Mouse (Mus musculus) midbrain, embryonic 16.5 days (tissue): ENCODE measurements around the gene Fhdc1. TPM values are rescaled to one million over a fixed set of nuclear protein-coding genes. Genes with fewer than 3 reads are reported as not detected.

Source experiments
- ATAC-seq: fragments of 200-750 bp; cut with Nextera tagmentation; 2 replicates; pipeline ENCODE4 v1.8.0; 2017; ENCODE audit warnings: moderate TSS enrichment
- H3K27ac ChIP-seq: fragments of 300-500 bp; sonication (generic); 2 replicates; pipeline ENCODE4 v1.5.1; 2014; ENCODE audit warnings: mild to moderate bottlenecking, low read length, mixed read lengths
- H3K27me3 ChIP-seq: fragments of 300-500 bp; sonication (generic); 2 replicates; pipeline ENCODE4 v1.6.1; 2014; ENCODE audit warnings: low read depth, low read length, mixed read lengths; ENCODE audit not compliant: control insufficient read depth, insufficient read depth
- H3K36me3 ChIP-seq: fragments of 300-500 bp; sonication (generic); 2 replicates; pipeline ENCODE4 v1.6.1; 2014; ENCODE audit warnings: mild to moderate bottlenecking, low read length, moderate library complexity, mixed read lengths; ENCODE audit not compliant: control insufficient read depth, insufficient read depth
- H3K4me1 ChIP-seq: fragments of 300-500 bp; sonication (generic); 2 replicates; pipeline ENCODE4 v1.6.1; 2014; ENCODE audit warnings: mild to moderate bottlenecking, low read length, mixed read lengths; ENCODE audit not compliant: control insufficient read depth, insufficient read depth
- H3K4me2 ChIP-seq: fragments of 300-500 bp; sonication (generic); 2 replicates; pipeline ENCODE4 v1.6.1; 2014; ENCODE audit warnings: mild to moderate bottlenecking, low read length, mixed read lengths
- H3K4me3 ChIP-seq: fragments of 300-500 bp; sonication (generic); 2 replicates; pipeline ENCODE4 v1.5.1; 2014; ENCODE audit warnings: low read depth, mild to moderate bottlenecking, low read length, moderate library complexity, mixed read lengths
- H3K9ac ChIP-seq: fragments of 300-500 bp; sonication (generic); 2 replicates; pipeline ENCODE4 v1.6.1; 2014; ENCODE audit warnings: low read depth, low read length, mixed read lengths
- H3K9me3 ChIP-seq: fragments of 300-500 bp; sonication (generic); replicated peaks from 2 replicates; pipeline ENCODE4 v1.6.1; 2014; ENCODE audit warnings: mild to moderate bottlenecking, low read length, mixed read lengths; ENCODE audit not compliant: control insufficient read depth, poor library complexity, severe bottlenecking
- WGBS: fragments of 180-500 bp; shearing (Covaris S2); extraction: QIAGEN DNeasy Blood & Tissue Kit; methylation state at CpG from one replicate; pipeline ENCODE4 v1.1.7; 2014; 5-methylcytosine and 5-hydroxymethylcytosine counted together
- polyA plus RNA-seq: library from polyadenylated mRNA; unstranded; fragments of >200 nt; fragmentation: Nextera tagmentation; extraction: Ambion mirVana; gene quantifications from 2 replicates; pipeline ENCODE4 v1.2.1, GENCODE M21; 2015

Gene Fhdc1
- polyA plus RNA-seq: 3.5 and 4.9 TPM in 2 replicates

GRCm38 (mm10) chr3:84480006-84480897 lies at the start of gene Fhdc1:
TSS of gene Fhdc1 (minus strand) at chr3:84480429.
- H3K27ac ChIP-seq: peak within 1 kb of the TSS; percentile 71
- under 1% methylated on average over 72 of the region's 82 CpGs for WGBS
- H3K27me3 ChIP-seq: peaks cover 29% of the 10 kb centered on the region
- peaks cover 17% of the 10 kb centered on the region for H3K4me1 ChIP-seq
- H3K4me2 ChIP-seq: peak within 1 kb of the TSS; percentile 94
- peak within 1 kb of the TSS; percentile 79 for H3K4me3 ChIP-seq
- ATAC-seq: peak; percentile 80
- H3K9ac ChIP-seq: peak within 1 kb of the TSS; percentile 86
- no peaks in the 10 kb centered on the region for H3K36me3 ChIP-seq
- no peaks in the 10 kb centered on the region for H3K9me3 ChIP-seq

DNA sequence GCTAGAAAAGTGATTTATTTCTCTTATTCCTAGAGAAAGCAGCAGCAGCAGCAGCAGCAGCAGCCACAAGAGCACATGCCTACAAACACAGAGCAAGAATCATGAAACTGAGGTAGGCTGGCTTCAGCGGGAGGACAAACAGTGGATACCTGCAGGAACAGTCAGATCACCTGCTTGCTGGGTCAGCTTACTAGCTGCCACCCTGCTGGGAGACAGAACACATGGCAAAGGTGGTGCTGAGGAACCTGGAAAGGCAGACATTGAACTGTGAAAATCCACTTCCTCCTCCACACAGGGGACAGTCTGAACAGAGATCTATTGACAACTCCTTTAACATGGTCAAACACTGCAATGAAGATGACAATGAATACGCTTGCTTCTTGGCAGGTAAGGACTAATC lies 48.8 kb upstream of the Fhdc1 start:
- Histone ChIP-seq H3K4me1 (no peaks in the 10 kb centered on the region), H3K27ac (no peak overlapping the region), H3K4me2 (no peak overlapping the region), H3K36me3 (0 out of 2 replicates have a peak, but pooled peaks cover 3% of the 10 kb centered on the region), H3K9me3 (no peaks in the 10 kb centered on the region), H3K9ac (no peak overlapping the region), H3K27me3 (no peaks in the 10 kb centered on the region), H3K4me3 (no peak overlapping the region)
- no peak for ATAC-seq
- 74% methylated on average over 2 of the region's 2 CpGs for whole genome bisulfite sequencing

DNA sequence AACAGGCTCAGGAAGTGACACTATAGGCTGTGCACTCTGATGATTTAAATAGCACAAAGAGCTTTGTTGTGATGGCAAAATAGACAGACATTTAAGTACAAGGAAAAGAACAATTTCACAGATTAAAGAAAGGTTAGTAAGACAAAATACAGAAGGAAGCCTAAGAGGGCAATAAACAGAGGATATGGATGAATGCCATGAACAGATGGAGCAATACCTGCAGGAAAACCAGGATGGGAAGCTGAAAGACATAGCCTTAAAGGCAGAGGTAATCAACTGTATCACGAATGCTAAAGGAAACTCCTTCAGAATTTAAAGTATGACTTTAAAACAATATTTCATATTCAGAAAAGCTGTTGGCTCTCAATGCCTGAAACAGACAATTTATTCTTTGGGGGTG lies 44.7 kb upstream of the Fhdc1 start:
- no peaks in the 10 kb centered on the region for H3K4me1 ChIP-seq
- H3K4me2 ChIP-seq: no peak overlapping the region
- H3K36me3 ChIP-seq: 0 out of 2 replicates have a peak, but pooled peaks cover 3% of the 10 kb centered on the region
- WGBS: 82% methylated on average over 1 of the region's 1 CpGs
- H3K27ac ChIP-seq: no peak overlapping the region
- H3K9me3 ChIP-seq: no peaks in the 10 kb centered on the region
- ATAC-seq: no peak
- no peak overlapping the region for H3K4me3 ChIP-seq
- H3K9ac ChIP-seq: no peak overlapping the region
- H3K27me3 ChIP-seq: no peaks in the 10 kb centered on the region

DNA sequence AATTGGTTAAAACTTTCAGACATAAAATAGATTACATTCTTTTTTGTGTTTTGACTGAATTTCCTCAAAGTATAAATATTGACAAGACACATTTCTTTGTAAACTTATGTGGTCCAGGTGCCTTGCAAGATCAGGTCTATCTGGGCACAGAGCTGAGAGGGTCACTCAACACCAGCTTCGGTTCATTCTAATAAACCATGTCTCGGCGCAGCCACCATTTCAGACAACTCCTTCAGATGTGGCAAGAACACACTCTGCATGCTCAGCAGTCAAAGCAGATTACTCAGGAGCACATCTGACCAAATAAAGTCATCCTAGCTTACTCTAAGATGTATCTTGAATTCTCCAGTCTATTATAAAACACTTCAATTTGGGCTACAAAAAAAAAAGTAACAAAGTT lies 35.9 kb upstream of the Fhdc1 start:
- ATAC-seq: no peak
- Histone ChIP-seq H3K36me3 (no peaks in the 10 kb centered on the region), H3K27me3 (no peaks in the 10 kb centered on the region), H3K4me1 (no peaks in the 10 kb centered on the region), H3K4me2 (no peak overlapping the region), H3K9me3 (no peaks in the 10 kb centered on the region), H3K4me3 (no peak overlapping the region), H3K9ac (no peak overlapping the region), H3K27ac (no peak overlapping the region)
- WGBS: 91% methylated on average over 3 of the region's 3 CpGs

DNA sequence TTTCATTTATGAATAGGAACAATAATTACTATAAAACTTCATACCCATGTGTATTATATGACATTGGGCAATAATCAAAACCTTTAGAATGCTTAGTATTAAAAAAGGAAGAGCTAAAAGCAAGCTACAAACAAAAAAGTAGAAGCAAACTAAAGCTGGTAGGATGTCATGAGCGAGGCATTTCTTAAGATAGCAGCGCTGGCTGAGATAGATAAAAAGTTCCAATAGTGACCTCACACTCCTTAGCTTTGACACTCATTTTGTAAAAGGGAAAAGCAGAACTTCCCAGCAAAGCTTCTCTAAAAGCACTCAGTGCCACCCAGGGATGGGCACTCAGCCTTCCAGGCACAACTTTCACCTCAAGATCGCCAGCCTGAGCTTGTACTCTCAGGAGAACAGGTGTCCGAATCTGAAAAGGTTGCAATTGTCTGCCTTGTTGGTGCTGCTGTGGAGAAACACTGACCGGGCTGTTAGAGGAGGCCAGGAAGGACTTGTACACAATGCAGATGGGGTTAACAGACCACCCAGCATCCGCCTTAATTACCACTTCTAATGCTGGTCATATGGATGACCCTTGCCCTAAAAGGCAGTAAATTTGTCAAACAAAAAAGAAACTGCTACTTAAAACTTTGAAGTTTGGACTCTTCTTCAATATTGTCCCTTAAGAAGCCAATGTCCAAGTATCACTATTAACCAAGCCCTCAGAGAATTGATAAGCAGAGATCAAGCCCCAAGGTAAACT lies 32.7 kb upstream of the Fhdc1 start:
- Histone ChIP-seq H3K4me1 (no peaks in the 10 kb centered on the region), H3K27me3 (no peaks in the 10 kb centered on the region), H3K36me3 (no peaks in the 10 kb centered on the region), H3K4me2 (no peak overlapping the region), H3K9ac (no peak overlapping the region), H3K27ac (no peak overlapping the region), H3K4me3 (no peak overlapping the region), H3K9me3 (no peaks in the 10 kb centered on the region)
- WGBS: 79% methylated on average over 6 of the region's 6 CpGs
- no peak for ATAC-seq

DNA sequence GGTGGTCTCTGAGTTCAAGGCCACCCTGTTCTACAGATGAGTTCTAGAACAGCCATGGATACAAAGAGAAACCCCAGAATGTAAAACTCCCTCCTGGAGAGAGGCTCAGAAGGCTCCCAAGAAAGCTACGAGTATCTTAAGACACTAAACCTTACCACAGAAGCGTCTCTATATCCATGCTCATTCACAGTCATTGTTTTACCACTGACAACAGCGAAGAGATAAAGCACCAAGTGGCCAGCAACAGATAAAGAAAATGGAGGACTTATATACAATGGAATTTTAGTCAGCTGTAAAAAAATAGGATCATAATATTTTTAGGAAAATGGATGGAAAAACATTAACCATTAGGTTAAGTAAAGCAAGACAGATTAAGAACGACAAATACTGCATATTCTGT lies 25.0 kb upstream of the Fhdc1 start:
- Histone ChIP-seq H3K27ac (no peak overlapping the region), H3K4me1 (no peaks in the 10 kb centered on the region), H3K36me3 (no peaks in the 10 kb centered on the region), H3K4me2 (no peak overlapping the region), H3K4me3 (no peak overlapping the region), H3K27me3 (no peaks in the 10 kb centered on the region), H3K9me3 (no peaks in the 10 kb centered on the region), H3K9ac (no peak overlapping the region)
- no peak for ATAC-seq
- 85% methylated on average over 4 of the region's 4 CpGs for WGBS

DNA sequence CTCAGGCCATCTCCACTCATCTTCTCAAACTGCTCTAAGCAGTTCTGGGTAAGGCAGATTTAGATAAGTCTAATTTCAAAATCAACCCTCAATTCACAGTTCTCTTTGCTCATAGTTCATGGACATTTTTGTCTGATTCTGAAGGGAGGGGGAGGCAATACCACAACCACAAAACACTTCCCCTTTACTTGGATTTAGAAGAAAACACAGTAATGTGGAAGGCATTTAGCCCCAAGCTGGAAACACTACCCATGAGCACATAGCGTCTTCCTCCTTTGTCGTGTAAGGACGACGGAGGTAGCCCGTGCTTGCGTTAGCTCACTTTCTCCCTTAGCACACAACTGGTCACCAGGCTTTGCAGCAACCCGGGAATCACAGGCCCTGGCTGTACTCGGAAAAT lies 24.1 kb upstream of the Fhdc1 start:
- Histone ChIP-seq H3K9me3 (no peaks in the 10 kb centered on the region), H3K9ac (no peak overlapping the region), H3K4me1 (no peaks in the 10 kb centered on the region), H3K27me3 (no peaks in the 10 kb centered on the region), H3K4me2 (no peak overlapping the region), H3K36me3 (no peaks in the 10 kb centered on the region), H3K27ac (no peak overlapping the region), H3K4me3 (no peak overlapping the region)
- ATAC-seq: no peak
- WGBS: 94% methylated on average over 8 of the region's 8 CpGs

DNA sequence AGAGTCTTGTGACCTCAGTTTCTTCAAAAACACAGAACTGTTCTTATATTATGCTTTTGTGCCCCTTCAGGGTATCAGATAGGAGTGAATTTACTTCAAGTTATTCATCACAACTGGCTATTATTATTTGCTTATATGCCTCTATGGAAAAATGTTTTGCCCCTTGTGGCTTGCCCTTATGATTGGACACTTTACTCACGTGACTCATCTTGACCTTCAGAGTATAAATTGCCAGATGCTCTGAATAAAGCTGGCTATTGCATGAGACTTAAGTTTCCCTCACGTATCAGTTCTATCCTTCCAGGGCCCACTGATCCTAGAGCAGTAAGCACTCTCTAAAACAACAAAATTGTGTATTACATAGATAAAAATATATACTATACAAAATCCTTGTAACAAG lies 21.9 kb upstream of the Fhdc1 start:
- ATAC-seq: no peak
- 83% methylated on average over 2 of the region's 2 CpGs for WGBS
- Histone ChIP-seq H3K9me3 (no peaks in the 10 kb centered on the region), H3K4me2 (no peak overlapping the region), H3K9ac (no peak overlapping the region), H3K4me1 (no peaks in the 10 kb centered on the region), H3K4me3 (no peak overlapping the region), H3K36me3 (no peaks in the 10 kb centered on the region), H3K27ac (no peak overlapping the region), H3K27me3 (no peaks in the 10 kb centered on the region)

DNA sequence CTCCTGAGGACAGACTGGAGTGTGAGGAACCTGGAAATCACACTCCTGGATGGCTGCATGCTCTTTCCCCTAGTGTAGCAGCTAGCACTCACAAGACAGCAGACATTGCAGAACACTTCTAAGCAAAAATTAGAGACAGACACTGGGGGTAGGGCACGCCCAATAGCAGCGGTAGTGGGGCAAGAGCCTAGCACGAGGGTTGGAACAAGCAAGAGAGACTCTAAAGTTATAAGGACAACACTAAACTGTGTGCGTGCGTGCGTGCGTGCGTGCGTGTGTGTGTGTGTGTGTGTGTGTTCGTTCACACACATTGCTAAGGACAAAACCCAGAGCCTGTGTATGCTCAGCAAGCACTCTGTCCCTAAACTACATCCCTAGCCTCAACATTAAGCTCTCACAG lies 20.3 kb upstream of the Fhdc1 start:
- Histone ChIP-seq H3K27ac (no peak overlapping the region), H3K4me3 (no peak overlapping the region), H3K36me3 (no peaks in the 10 kb centered on the region), H3K9me3 (no peaks in the 10 kb centered on the region), H3K4me1 (no peaks in the 10 kb centered on the region), H3K4me2 (no peak overlapping the region), H3K27me3 (no peaks in the 10 kb centered on the region), H3K9ac (no peak overlapping the region)
- no peak for ATAC-seq
- 80% methylated on average over 10 of the region's 10 CpGs for WGBS
